Mouse (Mus musculus): ENCODE measurements around the gene 4933428M09Rik. TPM values are rescaled to one million over a fixed set of nuclear protein-coding genes. Genes with fewer than 3 reads are reported as not detected.
"Not testable (repeated sequence)": the region's sequence is repeated elsewhere in the genome, so short reads cannot be mapped to it uniquely, and the experiment has no call there.

Gene 4933428M09Rik
- polyA plus RNA-seq (2015; fragmentation: Nextera tagmentation; extraction: Ambion mirVana), result not detected in 2 replicates

DNA sequence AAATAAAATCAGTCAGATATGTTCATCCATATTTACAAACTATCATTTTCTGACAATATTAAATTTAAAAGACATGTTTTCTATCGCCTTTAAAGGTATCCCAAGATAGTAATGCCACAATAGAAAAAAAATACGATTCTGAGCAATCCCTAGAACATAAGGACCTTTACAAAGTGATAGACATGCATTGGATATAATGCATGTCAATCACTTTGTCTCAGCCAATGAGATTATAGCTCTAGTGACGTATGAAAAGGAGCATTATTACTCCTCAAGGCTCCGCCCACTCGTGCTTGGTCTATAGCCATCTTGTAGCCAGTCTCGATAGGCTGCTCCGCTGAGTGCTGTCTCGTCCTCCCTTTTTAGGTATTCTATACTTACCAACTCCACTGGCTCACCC, at the start of gene 4933428M09Rik:
TSS of gene 4933428M09Rik (plus strand) at position 301 of the 400 bp plus-strand sequence.
- Histone ChIP-seq H3K9ac (no peak within 1 kb of the TSS), H3K27ac (no peak within 1 kb of the TSS), H3K4me1 (no peaks in the 10 kb centered on the region), H3K4me3 (no peak within 1 kb of the TSS), H3K27me3 (replicated peaks) (no peaks in the 10 kb centered on the region), H3K9me3 (no peaks in the 10 kb centered on the region), H3K4me2 (no peak within 1 kb of the TSS), H3K36me3 (replicated peaks) (no peaks in the 10 kb centered on the region)
- 87% methylated on average over 8 of the region's 8 CpGs for WGBS
- no peak for ATAC-seq (replicated peaks)

DNA sequence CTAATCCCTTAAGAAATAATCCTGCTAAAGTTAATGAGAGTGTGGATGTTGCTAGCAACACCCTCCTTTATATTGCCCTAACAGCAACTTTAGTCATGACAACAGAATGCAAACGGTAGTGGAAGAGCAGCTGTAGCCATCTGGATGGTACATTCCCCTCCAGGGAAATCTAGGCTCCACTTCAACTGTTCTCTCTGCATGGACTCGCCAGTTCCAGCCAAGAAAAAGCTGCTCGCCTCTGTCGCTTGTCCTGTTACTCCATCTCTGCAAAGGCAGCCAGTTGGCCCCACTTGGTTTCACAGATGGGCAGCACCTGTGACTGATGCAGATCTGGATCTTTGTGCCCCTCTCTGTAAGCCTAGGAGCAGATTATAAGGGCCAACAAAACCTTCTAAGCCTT, 45.0 kb upstream of the 4933428M09Rik start:
- Histone ChIP-seq H3K9me3 (no peaks in the 10 kb centered on the region), H3K36me3 (replicated peaks) (no peaks in the 10 kb centered on the region), H3K4me2 (no peak overlapping the region), H3K27me3 (replicated peaks) (no peaks in the 10 kb centered on the region), H3K9ac (no peak overlapping the region), H3K27ac (no peak overlapping the region), H3K4me3 (no peak overlapping the region), H3K4me1 (no peaks in the 10 kb centered on the region)
- ATAC-seq (replicated peaks), result no peak
- WGBS, result 41% methylated on average over 4 of the region's 4 CpGs

- ATAC-seq (replicated peaks); H3K4me2 ChIP-seq; H3K4me1 ChIP-seq; H3K27ac ChIP-seq; H3K27me3 ChIP-seq (replicated peaks); H3K9ac ChIP-seq; H3K9me3 ChIP-seq; H3K4me3 ChIP-seq; H3K36me3 ChIP-seq (replicated peaks): not testable (repeated sequence)
- WGBS, result 85% methylated on average over 3 of the region's 3 CpGs
Observed at GRCm38 (mm10) chrX:139191506-139191905, 12.5 kb downstream of the 4933428M09Rik start.

- no peaks in the 10 kb centered on the region for H3K27me3 ChIP-seq (replicated peaks)
- no peaks in the 10 kb centered on the region for H3K4me1 ChIP-seq
- H3K27ac ChIP-seq, result no peak overlapping the region
- no peaks in the 10 kb centered on the region for H3K9me3 ChIP-seq
- H3K4me2 ChIP-seq, result no peak overlapping the region
- H3K4me3 ChIP-seq, result no peak overlapping the region
- ATAC-seq (replicated peaks), result no peak
- WGBS, result 52% methylated on average over 1 of the region's 1 CpGs
- no peak overlapping the region for H3K9ac ChIP-seq
- H3K36me3 ChIP-seq (replicated peaks), result no peaks in the 10 kb centered on the region
Observed at GRCm38 (mm10) chrX:139194572-139195279, 15.7 kb downstream of the 4933428M09Rik start.

GRCm38 (mm10) chrX:139209191-139209828, 30.3 kb downstream of the 4933428M09Rik start:
- not testable (repeated sequence) for H3K27ac ChIP-seq; H3K9me3 ChIP-seq; H3K27me3 ChIP-seq (replicated peaks); H3K36me3 ChIP-seq (replicated peaks); H3K4me1 ChIP-seq; H3K9ac ChIP-seq
- H3K4me2 ChIP-seq, result peak overlapping the region; percentile 56
- peak overlapping the region; percentile 43; the same call in 1 of the 2 replicates for H3K4me3 ChIP-seq
- 82% methylated on average over 4 of the region's 4 CpGs for WGBS
- peak; percentile 52 for ATAC-seq (replicated peaks)

DNA sequence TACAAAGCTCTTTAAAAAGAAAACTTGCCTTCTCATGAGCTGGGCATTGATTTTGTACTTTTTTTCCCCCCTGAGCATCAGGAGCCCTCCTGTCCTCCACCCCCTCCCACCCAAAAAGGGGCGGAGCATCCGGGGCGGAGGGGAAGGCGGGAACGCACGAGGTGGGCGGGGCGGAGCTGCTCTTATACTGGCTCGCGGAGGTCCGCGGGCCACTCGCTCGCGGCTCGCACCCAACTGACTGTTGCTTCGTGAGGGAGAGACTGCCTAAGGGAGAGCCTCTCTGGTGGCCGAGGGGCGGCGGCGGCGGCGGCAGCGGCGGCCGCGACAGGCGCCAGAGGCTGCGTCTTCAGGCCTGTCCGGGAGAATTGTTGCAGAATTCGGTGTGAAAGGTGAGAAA, 30.8 kb downstream of the 4933428M09Rik start, which contains the start of gene Mum1l1:
TSS of gene Mum1l1 (plus strand) at position 214 of the 397 bp plus-strand sequence.
- 32% methylated on average over 31 of the region's 31 CpGs for WGBS
- peaks cover 7% of the 10 kb centered on the region; the same call in 1 of the 2 replicates for H3K27me3 ChIP-seq (replicated peaks)
- no peaks in the 10 kb centered on the region for H3K4me1 ChIP-seq
- ATAC-seq (replicated peaks), result peak; percentile 91
- no peaks in the 10 kb centered on the region for H3K36me3 ChIP-seq (replicated peaks)
- H3K9ac ChIP-seq, result peak within 1 kb of the TSS; percentile 27; the same call in 1 of the 2 replicates
- H3K4me2 ChIP-seq, result peak within 1 kb of the TSS; percentile 56
- H3K9me3 ChIP-seq, result no peaks in the 10 kb centered on the region
- peak within 1 kb of the TSS; percentile 43 for H3K4me3 ChIP-seq
- H3K27ac ChIP-seq, result no peak within 1 kb of the TSS

GRCm38 (mm10) chrX:139214765-139215164, 35.7 kb downstream of the 4933428M09Rik start:
- no peak overlapping the region for H3K27ac ChIP-seq
- no peaks in the 10 kb centered on the region for H3K36me3 ChIP-seq (replicated peaks)
- no peak overlapping the region for H3K4me3 ChIP-seq
- H3K9me3 ChIP-seq, result no peaks in the 10 kb centered on the region
- WGBS, result 80% methylated on average over 4 of the region's 4 CpGs
- peaks cover 10% of the 10 kb centered on the region; the same call in 1 of the 2 replicates for H3K27me3 ChIP-seq (replicated peaks)
- H3K4me1 ChIP-seq, result peaks cover 4% of the 10 kb centered on the region; the same call in 1 of the 2 replicates
- no peak overlapping the region for H3K4me2 ChIP-seq
- ATAC-seq (replicated peaks), result no peak
- H3K9ac ChIP-seq, result no peak overlapping the region

DNA sequence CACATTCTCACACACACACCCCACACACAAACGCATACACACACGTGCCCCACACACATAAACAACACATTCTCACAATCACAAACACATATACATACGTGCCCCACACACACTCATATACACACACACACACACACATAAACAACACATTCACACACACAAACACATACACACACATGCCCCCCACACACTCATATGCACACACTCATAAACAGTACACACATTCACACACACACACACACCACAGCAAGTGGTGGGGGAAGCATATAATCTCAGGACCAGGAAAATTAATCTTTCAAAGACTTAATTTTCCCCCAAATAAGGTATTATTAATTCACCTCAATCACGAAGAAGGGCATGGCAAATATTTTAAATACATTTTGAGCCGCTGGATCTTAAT, 37.4 kb downstream of the 4933428M09Rik start:
- 0 out of 2 replicates have a peak, but pooled peaks cover 3% of the 10 kb centered on the region for H3K27me3 ChIP-seq (replicated peaks)
- no peak overlapping the region for H3K27ac ChIP-seq
- no peak overlapping the region for H3K9ac ChIP-seq
- WGBS, result 65% methylated on average over 5 of the region's 5 CpGs
- H3K36me3 ChIP-seq (replicated peaks), result no peaks in the 10 kb centered on the region
- ATAC-seq (replicated peaks), result peak; percentile 35; the same call in 1 of the 2 replicates
- H3K4me3 ChIP-seq, result no peak overlapping the region; the same call in 1 of the 2 replicates
- H3K9me3 ChIP-seq, result no peaks in the 10 kb centered on the region
- H3K4me2 ChIP-seq, result peak overlapping the region; percentile 52; the same call in 1 of the 2 replicates
- H3K4me1 ChIP-seq, result peaks cover 4% of the 10 kb centered on the region; the same call in 1 of the 2 replicates

GRCm38 (mm10) chrX:139216991-139217593, 38.1 kb downstream of the 4933428M09Rik start:
- H3K4me3 ChIP-seq, result peak overlapping the region; percentile 41
- ATAC-seq (replicated peaks), result peak; percentile 96
- WGBS, result 17% methylated on average over 22 of the region's 22 CpGs
- H3K4me2 ChIP-seq, result peak overlapping the region; percentile 52
- H3K9me3 ChIP-seq, result no peaks in the 10 kb centered on the region
- H3K4me1 ChIP-seq, result peaks cover 4% of the 10 kb centered on the region; the same call in 1 of the 2 replicates
- peak overlapping the region; percentile 22; the same call in 1 of the 2 replicates for H3K9ac ChIP-seq
- 0 out of 2 replicates have a peak, but pooled peaks cover 3% of the 10 kb centered on the region for H3K27me3 ChIP-seq (replicated peaks)
- no peaks in the 10 kb centered on the region for H3K36me3 ChIP-seq (replicated peaks)
- H3K27ac ChIP-seq, result no peak overlapping the region

DNA sequence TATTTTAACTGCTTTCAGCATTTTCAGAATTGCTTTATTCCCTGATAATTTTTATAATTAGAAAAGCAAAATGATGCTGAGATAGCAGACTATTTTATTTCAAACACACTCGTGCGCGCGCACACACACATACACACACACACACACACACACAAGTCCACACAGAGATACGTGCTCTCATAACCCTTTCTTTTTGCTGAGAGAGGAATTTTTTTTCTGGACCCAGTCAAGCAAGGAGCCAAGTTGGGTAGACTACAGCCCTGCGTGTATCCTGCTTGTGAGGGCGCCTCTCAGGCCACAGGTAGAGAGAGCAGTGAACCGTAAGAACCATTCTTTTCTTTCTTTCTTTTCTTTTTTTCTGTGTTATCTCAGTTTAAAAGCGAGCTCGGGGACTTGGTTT, 38.7 kb downstream of the 4933428M09Rik start:
- Histone ChIP-seq H3K9ac (no peak overlapping the region), H3K36me3 (replicated peaks) (no peaks in the 10 kb centered on the region), H3K4me1 (peaks cover 4% of the 10 kb centered on the region; the same call in 1 of the 2 replicates), H3K27ac (no peak overlapping the region), H3K27me3 (replicated peaks) (0 out of 2 replicates have a peak, but pooled peaks cover 3% of the 10 kb centered on the region), H3K4me3 (peak overlapping the region; percentile 41), H3K9me3 (no peaks in the 10 kb centered on the region), H3K4me2 (peak overlapping the region; percentile 52)
- ATAC-seq (replicated peaks), result 0 out of 2 replicates have a peak, but pooled peaks have one; percentile 41
- WGBS, result 38% methylated on average over 10 of the region's 10 CpGs

DNA sequence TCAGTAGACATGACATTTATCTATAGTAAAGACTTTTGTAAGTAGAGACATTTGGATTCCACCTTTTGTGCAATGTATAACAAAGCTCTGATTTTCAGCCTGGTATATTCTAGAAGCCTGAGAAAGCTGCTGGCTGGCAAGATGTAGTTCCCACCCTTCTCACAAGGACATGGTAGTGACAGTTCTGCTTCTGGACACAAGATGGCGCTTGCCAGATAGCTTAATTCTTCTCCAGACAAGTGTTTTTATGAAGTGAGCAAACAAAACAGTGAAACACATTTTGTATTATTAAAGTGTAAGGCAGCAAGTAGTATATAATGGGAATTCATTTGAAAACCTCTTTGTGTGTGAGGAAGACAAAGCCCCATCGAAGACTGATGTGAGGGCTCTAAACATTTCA, 40.0 kb downstream of the 4933428M09Rik start:
- Histone ChIP-seq H3K27me3 (replicated peaks) (0 out of 2 replicates have a peak, but pooled peaks cover 3% of the 10 kb centered on the region), H3K9ac (no peak overlapping the region), H3K4me3 (no peak overlapping the region), H3K4me2 (no peak overlapping the region), H3K9me3 (no peaks in the 10 kb centered on the region), H3K27ac (no peak overlapping the region), H3K36me3 (replicated peaks) (no peaks in the 10 kb centered on the region), H3K4me1 (peaks cover 4% of the 10 kb centered on the region; the same call in 1 of the 2 replicates)
- 33% methylated on average over 2 of the region's 2 CpGs for WGBS
- ATAC-seq (replicated peaks), result 0 out of 2 replicates have a peak, but pooled peaks have one; percentile 46

- Histone ChIP-seq H3K4me3 (no peak overlapping the region), H3K9me3 (no peaks in the 10 kb centered on the region), H3K27ac (no peak overlapping the region), H3K4me1 (peaks cover 4% of the 10 kb centered on the region; the same call in 1 of the 2 replicates), H3K36me3 (replicated peaks) (no peaks in the 10 kb centered on the region), H3K4me2 (no peak overlapping the region), H3K27me3 (replicated peaks) (no peaks in the 10 kb centered on the region), H3K9ac (no peak overlapping the region)
- no peak for ATAC-seq (replicated peaks)
- 81% methylated on average over 4 of the region's 4 CpGs for WGBS
Observed at GRCm38 (mm10) chrX:139220830-139221229, 41.8 kb downstream of the 4933428M09Rik start.
